Mouse (Mus musculus) thymus, postnatal 0 days (tissue): ENCODE data around the gene Trarg1. TPM values are rescaled to one million over a fixed set of nuclear protein-coding genes. Genes with fewer than 3 reads are reported as not detected.

ENCODE experiments used
- polyA plus RNA-seq: library from polyadenylated mRNA; unstranded; fragments of >200 nt; fragmentation: Nextera tagmentation; extraction: Ambion mirVana; gene quantifications from 2 replicates; pipeline ENCODE4 v1.2.1, GENCODE M21; 2015

Trarg1 gene
- polyA plus RNA-seq, 1 experiment from 2014 or later = 1.9 TPM

Other genes starting within 250 kb of the Trarg1 start
- 21.7 and 23.9 TPM in 2 replicates for gene Abr, start 57.5 kb upstream of the Trarg1 start, polyA plus RNA-seq
- not detected in 2 replicates for gene Bhlha9, start 7.3 kb upstream of the Trarg1 start, polyA plus RNA-seq
- 27.5 TPM in 2 replicates for gene Gosr1, start 83.8 kb downstream of the Trarg1 start, polyA plus RNA-seq
- 3.2 and 3.3 TPM in 2 replicates for gene Cpd, start 167.2 kb downstream of the Trarg1 start, polyA plus RNA-seq
- 1.3 and 1.8 TPM in 2 replicates for gene Tmigd1, start 222.4 kb downstream of the Trarg1 start, polyA plus RNA-seq
- 106 and 114 TPM in 2 replicates for gene Blmh, start 245.0 kb downstream of the Trarg1 start, polyA plus RNA-seq